Mouse (Mus musculus): ENCODE data around the gene Vegfb. TPM values are rescaled to one million over a fixed set of nuclear protein-coding genes. Genes with fewer than 3 reads are reported as not detected.
A peak's percentile ranks its signal among the peaks of the same experiment; 100 is the strongest.

The Vegfb gene
- 42.5 and 44.6 TPM in 2 replicates for polyA plus RNA-seq (2014; fragmentation: Nextera tagmentation; extraction: Ambion mirVana)

- Histone ChIP-seq H3K4me3 (ENCODE audit: low read depth, low read length) (peak within 1 kb of the TSS; percentile 85), H3K9me3 (ENCODE audit: low read depth, low read length) (no peaks in the 10 kb centered on the region), H3K36me3 (ENCODE audit: insufficient read depth) (peaks cover 27% of the 10 kb centered on the region), H3K9ac (peak within 1 kb of the TSS; percentile 83), H3K27ac (ENCODE audit: low read depth) (peak within 1 kb of the TSS; percentile 83), H3K27me3 (ENCODE audit: insufficient read depth, low read length) (0 out of 2 replicates have a peak, but pooled peaks cover 2% of the 10 kb centered on the region), H3K4me1 (ENCODE audit: insufficient read depth) (no peaks in the 10 kb centered on the region; the same call in 1 of the 2 replicates), H3K4me2 (peak within 1 kb of the TSS; percentile 82)
- WGBS, result under 1% methylated on average over 72 of the region's 85 CpGs
- ATAC-seq (ENCODE audit: insufficient read depth) (peak; percentile 57), DNase-seq (peak; percentile 71)
- TF ChIP-seq CTCF (IDR thresholded peaks at IDR 0.05; ENCODE audit: low read depth), result no peak
These were observed at the start of gene Vegfb for GRCm38 (mm10) chr19:6987061-6987903. TSS of gene Vegfb (minus strand) at chr19:6987651.

GRCm38 (mm10) chr19:7034006-7034405, 46.6 kb upstream of the Vegfb start:
- TF ChIP-seq CTCF (IDR thresholded peaks at IDR 0.05; ENCODE audit: low read depth), result no peak
- DNase-seq (no peak), ATAC-seq (ENCODE audit: insufficient read depth) (no peak)
- Histone ChIP-seq H3K4me3 (ENCODE audit: low read depth, low read length) (no peak overlapping the region), H3K4me2 (no peak overlapping the region), H3K9ac (no peak overlapping the region), H3K4me1 (ENCODE audit: insufficient read depth) (peaks cover 18% of the 10 kb centered on the region), H3K36me3 (ENCODE audit: insufficient read depth) (peaks cover 75% of the 10 kb centered on the region), H3K27me3 (ENCODE audit: insufficient read depth, low read length) (no peaks in the 10 kb centered on the region), H3K9me3 (ENCODE audit: low read depth, low read length) (no peaks in the 10 kb centered on the region), H3K27ac (ENCODE audit: low read depth) (no peak overlapping the region)
- 94% methylated on average over 5 of the region's 5 CpGs for WGBS

GRCm38 (mm10) chr19:7029531-7029930, 42.1 kb upstream of the Vegfb start:
- H3K27me3 ChIP-seq (ENCODE audit: insufficient read depth, low read length), result no peaks in the 10 kb centered on the region
- no peak for ATAC-seq (ENCODE audit: insufficient read depth)
- no peak overlapping the region for H3K4me3 ChIP-seq (ENCODE audit: low read depth, low read length)
- TF ChIP-seq CTCF (IDR thresholded peaks at IDR 0.05; ENCODE audit: low read depth), result no peak
- WGBS, result 95% methylated on average over 5 of the region's 5 CpGs
- no peaks in the 10 kb centered on the region for H3K4me1 ChIP-seq (ENCODE audit: insufficient read depth)
- no peak overlapping the region for H3K9ac ChIP-seq
- H3K9me3 ChIP-seq (ENCODE audit: low read depth, low read length), result no peaks in the 10 kb centered on the region
- no peak for DNase-seq
- H3K36me3 ChIP-seq (ENCODE audit: insufficient read depth), result peaks cover 97% of the 10 kb centered on the region
- H3K27ac ChIP-seq (ENCODE audit: low read depth), result no peak overlapping the region
- H3K4me2 ChIP-seq, result no peak overlapping the region

- WGBS, result 50% methylated on average over 3 of the region's 3 CpGs
- peak; percentile 78 for TF ChIP-seq CTCF (IDR thresholded peaks at IDR 0.05; ENCODE audit: low read depth)
- Histone ChIP-seq H3K36me3 (ENCODE audit: insufficient read depth) (peaks cover 79% of the 10 kb centered on the region), H3K4me2 (no peak overlapping the region), H3K4me1 (ENCODE audit: insufficient read depth) (no peaks in the 10 kb centered on the region), H3K9me3 (ENCODE audit: low read depth, low read length) (no peaks in the 10 kb centered on the region), H3K9ac (no peak overlapping the region), H3K27me3 (ENCODE audit: insufficient read depth, low read length) (no peaks in the 10 kb centered on the region), H3K4me3 (ENCODE audit: low read depth, low read length) (no peak overlapping the region), H3K27ac (ENCODE audit: low read depth) (no peak overlapping the region; the same call in 1 of the 2 replicates)
- DNase-seq (peak; percentile 65), ATAC-seq (ENCODE audit: insufficient read depth) (no peak)
These were observed 32.8 kb upstream of the Vegfb start for GRCm38 (mm10) chr19:7020224-7020641.

- no peaks in the 10 kb centered on the region for H3K4me1 ChIP-seq (ENCODE audit: insufficient read depth)
- DNase-seq, result peak; percentile 38
- ATAC-seq (ENCODE audit: insufficient read depth), result peak; percentile 47
- peaks cover 70% of the 10 kb centered on the region for H3K36me3 ChIP-seq (ENCODE audit: insufficient read depth)
- no peaks in the 10 kb centered on the region for H3K9me3 ChIP-seq (ENCODE audit: low read depth, low read length)
- peak within 1 kb of the TSS; percentile 7; the same call in 1 of the 2 replicates for H3K4me2 ChIP-seq
- no peaks in the 10 kb centered on the region for H3K27me3 ChIP-seq (ENCODE audit: insufficient read depth, low read length)
- no peak within 1 kb of the TSS; the same call in 1 of the 2 replicates for H3K9ac ChIP-seq
- H3K4me3 ChIP-seq (ENCODE audit: low read depth, low read length), result peak within 1 kb of the TSS; percentile 20; the same call in 1 of the 2 replicates
- no peak for TF ChIP-seq CTCF (IDR thresholded peaks at IDR 0.05; ENCODE audit: low read depth)
- WGBS, result 77% methylated on average over 5 of the region's 5 CpGs
- H3K27ac ChIP-seq (ENCODE audit: low read depth), result peak within 1 kb of the TSS; percentile 38; the same call in 1 of the 2 replicates
These were observed 31.7 kb upstream of the Vegfb start, which contains the start of gene Fermt3 for GRCm38 (mm10) chr19:7019191-7019590. TSS of gene Fermt3 (minus strand) at chr19:7019469.

GRCm38 (mm10) chr19:7018546-7018945, 31.1 kb upstream of the Vegfb start:
- Histone ChIP-seq H3K4me1 (ENCODE audit: insufficient read depth) (no peaks in the 10 kb centered on the region), H3K27ac (ENCODE audit: low read depth) (0 out of 2 replicates have a peak overlapping the region, but pooled peaks have one; percentile 24), H3K36me3 (ENCODE audit: insufficient read depth) (peaks cover 70% of the 10 kb centered on the region), H3K4me3 (ENCODE audit: low read depth, low read length) (peak overlapping the region; percentile 3; the same call in 1 of the 2 replicates), H3K9ac (no peak overlapping the region), H3K9me3 (ENCODE audit: low read depth, low read length) (no peaks in the 10 kb centered on the region), H3K4me2 (peak overlapping the region; percentile 7; the same call in 1 of the 2 replicates), H3K27me3 (ENCODE audit: insufficient read depth, low read length) (no peaks in the 10 kb centered on the region)
- DNase-seq (no peak), ATAC-seq (ENCODE audit: insufficient read depth) (no peak)
- no peak for TF ChIP-seq CTCF (IDR thresholded peaks at IDR 0.05; ENCODE audit: low read depth)
- WGBS, result 84% methylated on average over 11 of the region's 11 CpGs
